Mouse (Mus musculus): ENCODE measurements at regions not wholly inside any gene's neighbourhood (a gene's known extent, or its start where the extent isn't known, plus 50 kb on each side); places are given as distances from the start of the nearest gene placed in this dataset.

DNA sequence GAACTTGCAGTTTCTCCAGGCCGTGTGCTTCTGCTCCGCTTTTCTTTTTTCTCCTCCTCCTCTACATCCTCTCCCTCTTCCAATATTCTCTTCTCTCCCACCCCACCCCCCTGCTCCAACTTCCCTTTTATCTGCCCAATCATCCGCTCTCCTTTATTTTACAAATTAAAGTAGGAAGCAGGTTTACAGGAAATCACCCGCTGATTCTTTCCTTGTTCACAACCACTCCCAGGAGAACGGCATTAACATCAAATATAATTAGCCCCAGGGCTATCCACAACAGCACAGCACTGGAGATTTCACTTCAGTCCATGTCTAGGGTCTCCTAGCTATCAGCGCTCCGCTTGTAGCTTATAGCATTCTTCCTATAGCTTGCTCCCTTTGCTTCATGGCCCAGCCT, 268.6 kb downstream of the 1700009N14Rik start:
- no peak for DNase-seq (ENCODE audit: low read depth, low spot score)
- Histone ChIP-seq H3K9ac (ENCODE audit: control insufficient read depth, low read depth, low read length, poor library complexity, severe bottlenecking) (no peak overlapping the region), H3K4me1 (ENCODE audit: control insufficient read depth in 1 of 2, insufficient read depth in 2 of 2, low read length in 2 of 2) (no peaks in the 10 kb centered on the region), H3K27ac (ENCODE audit: control insufficient read depth, low read depth, low read length) (no peak overlapping the region), H3K4me3 (ENCODE audit: control insufficient read depth in 1 of 2, insufficient read depth in 1 of 2, low read depth in 2 of 2, low read length in 2 of 2) (no peak overlapping the region), H3K79me2 (ENCODE audit: control insufficient read depth, insufficient read depth, low read length, poor library complexity) (no peaks in the 10 kb centered on the region), H3K27me3 (ENCODE audit: control insufficient read depth in 1 of 2, insufficient read depth in 2 of 2, low read length in 2 of 2) (no peaks in the 10 kb centered on the region), H3K36me3 (ENCODE audit: control insufficient read depth in 1 of 2, insufficient read depth in 2 of 2, low read length in 2 of 2) (no peaks in the 10 kb centered on the region), H3K9me3 (replicated peaks; ENCODE audit: insufficient read depth, low read length) (no peaks in the 10 kb centered on the region)
- TF ChIP-seq CTCF (IDR thresholded peaks at IDR 0.05 in 2 of 3, conservative IDR thresholded peaks at IDR 0.05 in 1 of 3; ENCODE audit: control insufficient read depth in 1 of 3, insufficient read depth in 1 of 3, low read depth in 2 of 3, low read length in 3 of 3, poor library complexity in 1 of 3, severe bottlenecking in 1 of 3) (no peak), GABPA (IDR thresholded peaks at IDR 0.05; ENCODE audit: low read depth, low read length) (no peak), TBP (IDR thresholded peaks at IDR 0.05; ENCODE audit: low read depth, low read length) (no peak), POLR2A (IDR thresholded peaks at IDR 0.05; ENCODE audit: control insufficient read depth in 1 of 2, insufficient read depth in 1 of 2, low read depth in 1 of 2, low read length in 2 of 2, poor library complexity in 1 of 2) (no peak), UBTF (IDR thresholded peaks at IDR 0.05; ENCODE audit: borderline replicate concordance, insufficient read depth, low read depth, low read length) (no peak), TCF12 (IDR thresholded peaks at IDR 0.05; ENCODE audit: low read depth, low read length) (no peak), HCFC1 (IDR thresholded peaks at IDR 0.05; ENCODE audit: low read depth, low read length) (no peak), RAD21 (IDR thresholded peaks at IDR 0.05; ENCODE audit: low read depth, low read length) (no peak), USF2 (IDR thresholded peaks at IDR 0.05; ENCODE audit: borderline replicate concordance in 1 of 2, insufficient read depth in 1 of 2, low read depth in 1 of 2, low read length in 2 of 2) (no peak), CHD1 (IDR thresholded peaks at IDR 0.05; ENCODE audit: low read depth, low read length) (no peak), MXI1 (IDR thresholded peaks at IDR 0.05; ENCODE audit: low read depth, low read length) (no peak), USF1 (IDR thresholded peaks at IDR 0.05; ENCODE audit: low read depth, low read length) (no peak), E2F4 (IDR thresholded peaks at IDR 0.05; ENCODE audit: borderline replicate concordance, low read depth, low read length) (no peak), ZC3H11A (IDR thresholded peaks at IDR 0.05; ENCODE audit: low read depth, low read length) (no peak), ELF1 (IDR thresholded peaks at IDR 0.05; ENCODE audit: low read depth, low read length) (no peak), NRF1 (IDR thresholded peaks at IDR 0.05; ENCODE audit: insufficient read depth, low read depth, low read length, poor library complexity, severe bottlenecking) (no peak)

DNA sequence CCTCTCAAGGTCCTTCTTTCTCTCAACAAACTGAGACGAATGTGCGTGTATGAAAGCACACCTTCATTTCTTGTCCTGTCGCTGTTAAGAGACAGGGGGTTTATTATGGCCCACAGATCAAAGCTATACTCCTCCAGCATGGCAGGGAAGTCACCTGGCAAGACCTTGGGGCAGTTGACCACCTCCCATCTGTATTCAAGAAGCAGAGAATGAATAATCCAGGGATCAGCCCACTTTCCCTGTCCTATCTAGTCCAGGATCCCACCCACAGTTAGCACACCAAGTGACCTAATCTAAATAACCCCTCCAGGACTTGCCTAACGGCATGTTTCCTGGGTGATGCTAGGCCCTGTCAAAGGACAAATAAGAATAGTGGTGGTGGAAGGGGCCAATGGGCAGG, 269.9 kb downstream of the 1700009N14Rik start:
- H3K4me3 ChIP-seq (ENCODE audit: control insufficient read depth in 1 of 2, insufficient read depth in 1 of 2, low read depth in 2 of 2, low read length in 2 of 2), result no peak overlapping the region
- H3K79me2 ChIP-seq (ENCODE audit: control insufficient read depth, insufficient read depth, low read length, poor library complexity), result no peaks in the 10 kb centered on the region
- no peaks in the 10 kb centered on the region for H3K27me3 ChIP-seq (ENCODE audit: control insufficient read depth in 1 of 2, insufficient read depth in 2 of 2, low read length in 2 of 2)
- TF ChIP-seq ELF1 (IDR thresholded peaks at IDR 0.05; ENCODE audit: low read depth, low read length), result no peak
- no peak for TF ChIP-seq POLR2A (IDR thresholded peaks at IDR 0.05; ENCODE audit: control insufficient read depth in 1 of 2, insufficient read depth in 1 of 2, low read depth in 1 of 2, low read length in 2 of 2, poor library complexity in 1 of 2)
- no peak for TF ChIP-seq BHLHE40 (IDR thresholded peaks at IDR 0.05; ENCODE audit: borderline replicate concordance, low read depth, low read length)
- no peak for TF ChIP-seq EP300 (IDR thresholded peaks at IDR 0.05; ENCODE audit: low read depth in 1 of 2, low read length in 2 of 2)
- TF ChIP-seq KAT2A (conservative IDR thresholded peaks at IDR 0.05; ENCODE audit: low read depth, low read length), result no peak
- no peak for TF ChIP-seq ZNF384 (IDR thresholded peaks at IDR 0.05; ENCODE audit: low read depth, low read length)
- TF ChIP-seq ZMIZ1 (IDR thresholded peaks at IDR 0.05; ENCODE audit: low read depth, low read length), result no peak
- TF ChIP-seq TBP (IDR thresholded peaks at IDR 0.05; ENCODE audit: low read depth, low read length), result no peak
- TF ChIP-seq MAZ (IDR thresholded peaks at IDR 0.05; ENCODE audit: low read depth, low read length), result no peak
- TF ChIP-seq ZC3H11A (IDR thresholded peaks at IDR 0.05; ENCODE audit: low read depth, low read length), result no peak
- TF ChIP-seq USF1 (IDR thresholded peaks at IDR 0.05; ENCODE audit: low read depth, low read length), result no peak
- TF ChIP-seq TCF12 (IDR thresholded peaks at IDR 0.05; ENCODE audit: low read depth, low read length), result no peak
- TF ChIP-seq NELFE (IDR thresholded peaks at IDR 0.05; ENCODE audit: low read depth, low read length), result no peak
- TF ChIP-seq TAL1 (IDR thresholded peaks at IDR 0.05; ENCODE audit: low read length), result no peak
- TF ChIP-seq MYC (IDR thresholded peaks at IDR 0.05; ENCODE audit: low read depth, low read length), result no peak
- no peak for TF ChIP-seq MAFK (IDR thresholded peaks at IDR 0.05; ENCODE audit: borderline replicate concordance, low read depth, low read length)
- TF ChIP-seq HCFC1 (IDR thresholded peaks at IDR 0.05; ENCODE audit: low read depth, low read length), result no peak
- DNase-seq (ENCODE audit: low read depth, low spot score), result no peak
- no peak overlapping the region for H3K27ac ChIP-seq (ENCODE audit: control insufficient read depth, low read depth, low read length)
- H3K36me3 ChIP-seq (ENCODE audit: control insufficient read depth in 1 of 2, insufficient read depth in 2 of 2, low read length in 2 of 2), result no peaks in the 10 kb centered on the region
- no peaks in the 10 kb centered on the region for H3K9me3 ChIP-seq (replicated peaks; ENCODE audit: insufficient read depth, low read length)
- no peak overlapping the region for H3K9ac ChIP-seq (ENCODE audit: control insufficient read depth, low read depth, low read length, poor library complexity, severe bottlenecking)
- no peaks in the 10 kb centered on the region for H3K4me1 ChIP-seq (ENCODE audit: control insufficient read depth in 1 of 2, insufficient read depth in 2 of 2, low read length in 2 of 2)
